9 mouse cellular contexts compared by ENCODE assay signal in genomic region chr9:121366864-121367245, GRCm38 (mm10).
DNase-seq lines count a peak whose midpoint lies in the region; ATAC-seq lines count a peak whose summit lies in the region.
"Had no signal": no experiment of that assay in that cellular context is flagged by ENCODE, and none has a peak within 500 bp of the region (broad histone marks: within the 10 kb centered on the region; RNA-seq: fewer than 3 reads in every experiment).

No protein-coding gene starts in this region.

- peak overlapping the region; percentile 77 for H3K27ac ChIP-seq in neural tube, embryonic 14.5 days (ENCODE audit: low read depth, low read length)
- H3K27ac ChIP-seq: kidney, postnatal 0 days had no signal

- peak; percentile 12 for ATAC-seq in neural tube, embryonic 14.5 days (ENCODE audit: low read depth)
- no peak for ATAC-seq in inflammation-experienced regulatory T-cells, adult 6 months

- no peaks in the 10 kb centered on the region for H3K27me3 ChIP-seq in neural tube, embryonic 14.5 days (ENCODE audit: control insufficient read depth, insufficient read depth, low read length)

- peaks cover 24% of the 10 kb centered on the region for H3K4me1 ChIP-seq in neural tube, embryonic 14.5 days (ENCODE audit: control insufficient read depth, insufficient read depth, low read length)

- H3K9me3 ChIP-seq in neural tube, embryonic 14.5 days (ENCODE audit: control insufficient read depth, low read length), result no peaks in the 10 kb centered on the region

- H3K4me3 ChIP-seq in neural tube, embryonic 14.5 days (ENCODE audit: low read depth, low read length), result peak overlapping the region; percentile 21; the same call in 1 of the 2 replicates

- DNase-seq in adrenal gland, adult (ENCODE audit: inconsistent age in 2 of 2, low spot score in 1 of 2), result peak; percentile 55 to 85
- no peak for DNase-seq in adrenal gland, adult 2 months
- peak; percentile 49 to 62 for DNase-seq in lung, adult 18-20 months
- no peak for DNase-seq in lung, postnatal 14 days
- peak; percentile 78 for DNase-seq in gastrocnemius, postnatal 25 days
- no peak for DNase-seq in ovary, adult 18-20 months (ENCODE audit: low spot score)

- peak overlapping the region; percentile 33; the same call in 1 of the 2 replicates for H3K4me2 ChIP-seq in neural tube, embryonic 14.5 days (ENCODE audit: low read depth, low read length)

- H3K9ac ChIP-seq in neural tube, embryonic 14.5 days (replicated peaks; ENCODE audit: low read depth, low read length), result peak overlapping the region; percentile 21; the same call in 1 of the 2 replicates

- 53% methylated on average over 12 of the region's 12 CpGs for whole genome bisulfite sequencing in neural tube, embryonic 14.5 days

- no peaks in the 10 kb centered on the region for H3K36me3 ChIP-seq in neural tube, embryonic 14.5 days (ENCODE audit: control insufficient read depth, insufficient read depth, low read length)

Comparison
In these comparisons a context has a peak if more than half of its experiments do, and no peak if none do; other contexts are left out.
1. DNase-seq: peak in adrenal gland, adult (2 of 2), lung, adult 18-20 months (2 of 2) and gastrocnemius, postnatal 25 days (single experiment); none in adrenal gland, adult 2 months (single experiment), lung, postnatal 14 days (single experiment) and ovary, adult 18-20 months (single experiment).